Mouse (Mus musculus): ENCODE results near the gene Nccrp1.

GRCm38 (mm10) chr7:28570982-28571682 is 24.1 kb upstream of the Nccrp1 start:
- TF ChIP-seq GATA1 (IDR thresholded peaks at IDR 0.05; ENCODE audit: borderline replicate concordance, low read length) = no peak
- no peak for TF ChIP-seq FLI1 (IDR thresholded peaks at IDR 0.05; ENCODE audit: low read length)

All from megakaryocyte, embryonic 14.5 days (primary cell).